Mouse (Mus musculus) kidney, embryonic 16.5 days (tissue): Measurements from ENCODE around the gene Apbb2. TPM values are rescaled to one million over a fixed set of nuclear protein-coding genes. Genes with fewer than 3 reads are reported as not detected.

ENCODE experiments used
- ATAC-seq: fragments of 200-750 bp; cut with Nextera tagmentation; 2 replicates; pipeline ENCODE4 v1.8.0; 2017; ENCODE audit warnings: moderate TSS enrichment; ENCODE audit not compliant: low FRiP score, low TSS enrichment
- H3K27ac ChIP-seq: fragments of 300-500 bp; sonication (generic); 2 replicates; pipeline ENCODE4 v1.5.1; 2014; ENCODE audit warnings: low read length
- H3K27me3 ChIP-seq: fragments of 300-500 bp; sonication (generic); 2 replicates; pipeline ENCODE4 v1.6.1; 2014; ENCODE audit warnings: low read length, control low read depth, mixed read lengths; ENCODE audit not compliant: insufficient read depth
- H3K36me3 ChIP-seq: fragments of 300-500 bp; sonication (generic); 2 replicates; pipeline ENCODE4 v1.6.1; 2014; ENCODE audit warnings: low read length, control low read depth, mixed read lengths; ENCODE audit not compliant: insufficient read depth
- H3K4me1 ChIP-seq: fragments of 300-500 bp; sonication (generic); 2 replicates; pipeline ENCODE4 v1.6.1; 2014; ENCODE audit warnings: low read length, control low read depth, mixed read lengths; ENCODE audit not compliant: insufficient read depth
- H3K4me2 ChIP-seq: fragments of 300-500 bp; sonication (generic); replicated peaks from 2 replicates; pipeline ENCODE4 v1.6.1; 2014; ENCODE audit warnings: low read depth, low read length
- H3K4me3 ChIP-seq: fragments of 300-500 bp; sonication (generic); 2 replicates; pipeline ENCODE4 v1.5.1; 2014; ENCODE audit warnings: mild to moderate bottlenecking, low read length
- H3K9ac ChIP-seq: fragments of 300-500 bp; sonication (generic); replicated peaks from 2 replicates; pipeline ENCODE4 v1.6.1; 2014; ENCODE audit warnings: low read length
- H3K9me3 ChIP-seq: fragments of 300-500 bp; sonication (generic); 2 replicates; pipeline ENCODE4 v1.6.1; 2016; ENCODE audit warnings: low read length, control low read depth
- WGBS: fragments of 180-500 bp; shearing (Covaris S2); extraction: QIAGEN DNeasy Blood & Tissue Kit; methylation state at CpG from one replicate; pipeline ENCODE4 v1.1.7; 2014; 5-methylcytosine and 5-hydroxymethylcytosine counted together
- polyA plus RNA-seq: library from polyadenylated mRNA; unstranded; fragments of >200 nt; fragmentation: Nextera tagmentation; extraction: Ambion mirVana; gene quantifications from 2 replicates; pipeline ENCODE4 v1.2.1, GENCODE M21; 2015

The Apbb2 gene
- polyA plus RNA-seq, 1 experiment from 2014 or later: 62.4 TPM

DNA sequence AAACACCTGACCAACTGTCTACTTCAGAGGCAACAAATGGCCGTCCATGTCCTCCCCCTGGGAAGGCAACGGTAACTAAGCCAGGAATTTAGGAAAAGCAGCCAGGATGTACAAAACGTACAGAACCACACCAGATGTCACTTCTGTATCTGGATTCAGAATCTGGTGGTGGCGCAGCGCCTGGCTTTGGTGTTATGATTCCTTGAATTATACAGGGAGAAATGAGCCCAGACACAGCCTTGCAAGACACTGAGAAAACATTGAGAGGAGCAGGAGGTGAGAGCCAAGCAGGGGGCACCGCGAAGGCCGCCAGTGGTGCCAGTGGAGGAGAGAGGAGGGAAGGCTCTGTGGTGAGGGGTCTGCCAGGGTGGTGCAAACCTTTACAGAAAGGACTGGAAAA lies 313.1 kb downstream of the Apbb2 start:
- no peak for ATAC-seq
- Histone ChIP-seq H3K4me2 (no peak overlapping the region), H3K27ac (no peak overlapping the region), H3K4me3 (no peak overlapping the region), H3K4me1 (no peaks in the 10 kb centered on the region), H3K36me3 (peaks cover 35% of the 10 kb centered on the region), H3K9ac (no peak overlapping the region), H3K27me3 (no peaks in the 10 kb centered on the region), H3K9me3 (no peaks in the 10 kb centered on the region)
- 72% methylated on average over 8 of the region's 8 CpGs for WGBS

DNA sequence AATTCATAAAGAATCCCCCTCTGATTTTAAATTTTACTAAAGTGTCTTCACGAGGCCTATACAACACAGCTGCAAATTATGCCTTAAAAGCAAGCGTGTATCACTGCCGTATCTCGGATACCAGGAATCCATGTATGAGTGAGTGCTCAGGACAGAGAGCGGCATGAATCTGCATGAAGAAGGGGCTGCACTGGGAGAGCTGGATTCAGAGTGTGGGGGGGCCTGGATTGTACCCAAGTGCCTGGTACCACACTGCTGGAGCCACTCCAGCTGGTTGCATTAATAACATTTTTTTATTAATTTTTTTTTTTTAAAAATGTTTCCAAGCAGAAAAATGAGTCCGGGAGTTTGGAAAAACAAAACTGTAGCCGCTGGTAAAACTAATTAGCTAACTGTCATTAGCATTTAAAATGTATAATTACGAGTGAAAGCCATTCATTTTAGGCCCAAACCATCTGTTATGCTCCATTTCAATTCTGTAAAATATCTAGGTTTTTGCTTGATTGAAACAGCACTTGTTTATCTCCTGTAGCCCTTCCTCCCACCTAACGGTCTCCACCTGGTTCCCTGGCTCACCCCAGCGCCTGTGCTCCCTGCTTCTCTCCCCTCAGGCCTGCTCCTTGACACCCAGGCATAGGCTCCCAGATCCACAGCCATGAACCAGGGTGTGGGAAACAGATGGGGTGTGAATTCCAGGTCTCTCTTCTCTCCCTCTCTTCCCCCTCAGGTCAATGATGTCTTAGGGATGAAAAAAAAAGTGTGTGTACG lies 314.1 kb downstream of the Apbb2 start:
- H3K36me3 ChIP-seq: peaks cover 31% of the 10 kb centered on the region
- H3K4me3 ChIP-seq: no peak overlapping the region
- WGBS: 83% methylated on average over 11 of the region's 11 CpGs
- H3K9ac ChIP-seq: no peak overlapping the region
- H3K27me3 ChIP-seq: no peaks in the 10 kb centered on the region
- no peak for ATAC-seq
- no peak overlapping the region for H3K27ac ChIP-seq
- H3K4me1 ChIP-seq: no peaks in the 10 kb centered on the region
- no peaks in the 10 kb centered on the region for H3K9me3 ChIP-seq
- no peak overlapping the region for H3K4me2 ChIP-seq

DNA sequence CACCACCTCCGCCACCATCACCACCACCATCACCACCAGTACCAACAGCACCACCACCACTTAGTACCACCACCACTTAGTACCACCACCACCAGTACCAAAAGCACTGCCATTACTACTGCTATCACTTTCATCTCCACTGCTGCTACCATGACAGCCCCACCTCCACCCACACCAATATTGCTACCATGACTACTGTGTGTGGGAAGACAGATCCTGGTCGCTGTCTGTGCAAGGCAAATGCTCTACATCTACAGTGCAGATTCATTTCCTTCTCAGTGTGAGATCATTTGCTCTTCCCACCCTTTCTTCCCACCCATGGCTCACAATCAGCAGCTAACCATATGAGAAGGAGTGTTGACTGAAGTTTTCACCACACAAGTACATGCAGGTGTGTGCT lies 315.7 kb downstream of the Apbb2 start:
- no peak overlapping the region for H3K9ac ChIP-seq
- H3K27ac ChIP-seq: no peak overlapping the region
- WGBS: 91% methylated on average over 2 of the region's 2 CpGs
- H3K36me3 ChIP-seq: peaks cover 27% of the 10 kb centered on the region
- H3K4me3 ChIP-seq: no peak overlapping the region
- ATAC-seq: no peak
- no peaks in the 10 kb centered on the region for H3K4me1 ChIP-seq
- H3K27me3 ChIP-seq: no peaks in the 10 kb centered on the region
- H3K9me3 ChIP-seq: no peaks in the 10 kb centered on the region
- no peak overlapping the region for H3K4me2 ChIP-seq

DNA sequence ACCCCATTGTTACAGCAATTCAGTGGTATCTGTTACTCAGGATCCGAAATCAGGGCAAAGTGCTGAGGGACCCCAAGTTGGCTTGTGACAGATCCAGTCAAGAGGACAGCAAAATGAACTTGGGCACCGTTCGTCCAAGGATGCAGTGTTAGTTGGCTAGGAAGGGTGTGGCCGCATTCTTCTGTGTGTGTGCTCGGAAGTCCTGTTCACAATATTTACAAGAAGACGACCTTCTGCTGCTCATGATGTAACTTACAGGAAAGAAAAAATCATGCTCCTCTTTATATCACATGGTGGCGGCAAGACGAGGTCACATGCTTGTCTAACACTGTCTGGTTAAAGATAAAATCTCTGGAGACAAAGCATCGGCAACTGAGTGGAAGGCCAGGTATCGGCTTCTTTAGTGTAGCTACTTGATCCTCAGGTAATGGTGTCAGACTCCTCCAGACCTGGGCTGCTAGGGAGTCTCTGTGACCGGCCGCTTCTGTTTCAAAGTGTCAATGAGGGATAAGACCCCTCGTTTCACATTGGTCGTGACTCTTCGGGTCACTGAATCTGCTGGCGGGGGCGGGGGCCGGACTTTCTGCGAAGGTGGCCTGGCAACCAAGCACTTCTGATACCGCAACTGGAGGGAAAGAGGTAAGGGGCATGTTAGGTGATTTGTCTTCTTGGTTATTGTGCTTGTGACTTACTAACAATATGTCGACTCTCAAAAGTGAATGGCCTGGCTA lies 316.3 kb downstream of the Apbb2 start:
- Histone ChIP-seq H3K9ac (no peak overlapping the region), H3K27me3 (no peaks in the 10 kb centered on the region), H3K27ac (no peak overlapping the region), H3K4me2 (no peak overlapping the region), H3K4me3 (no peak overlapping the region), H3K4me1 (no peaks in the 10 kb centered on the region), H3K36me3 (peaks cover 24% of the 10 kb centered on the region), H3K9me3 (no peaks in the 10 kb centered on the region)
- 76% methylated on average over 21 of the region's 21 CpGs for WGBS
- no peak for ATAC-seq

DNA sequence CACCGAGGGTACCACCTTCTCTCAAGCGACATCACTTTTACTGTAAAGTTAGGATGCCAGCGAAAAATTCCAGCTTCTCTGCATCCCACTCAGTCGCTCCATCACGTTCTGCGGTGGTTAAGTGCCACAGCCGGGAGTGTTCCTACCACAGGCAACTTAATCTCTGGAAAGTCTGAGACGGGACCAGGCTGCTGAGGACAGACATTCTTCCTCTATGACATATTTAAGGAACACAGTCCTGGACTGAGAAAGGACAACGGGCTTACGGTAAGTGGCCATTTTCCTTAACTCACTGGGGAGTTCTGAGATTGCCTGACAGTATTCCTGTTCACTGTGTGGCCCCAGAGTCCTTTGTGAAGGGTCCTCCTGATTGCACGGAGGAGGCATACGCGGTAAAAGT lies 318.0 kb downstream of the Apbb2 start:
- no peak for ATAC-seq

DNA sequence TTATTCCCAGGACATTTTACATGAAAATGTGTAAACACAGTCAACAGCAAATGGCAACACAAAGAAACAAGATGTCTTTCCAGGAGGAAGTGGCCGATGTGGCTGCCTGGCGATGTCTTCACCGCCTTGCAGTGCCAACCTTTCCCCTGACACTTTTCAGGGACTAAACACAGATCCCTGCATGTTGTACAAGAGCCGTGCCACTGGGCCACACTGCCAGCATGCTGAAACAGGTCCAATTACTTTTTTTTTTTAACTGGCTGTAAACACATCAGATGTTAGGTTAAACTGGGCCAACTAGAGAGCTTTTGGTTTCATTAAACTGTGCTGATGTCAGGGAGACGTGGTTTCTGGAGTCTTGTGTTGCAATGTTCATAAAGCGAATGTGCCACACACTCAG lies 319.7 kb downstream of the Apbb2 start:
- no peaks in the 10 kb centered on the region for H3K27me3 ChIP-seq
- no peak overlapping the region for H3K4me2 ChIP-seq
- no peak for ATAC-seq
- no peak overlapping the region for H3K4me3 ChIP-seq
- no peak overlapping the region for H3K9ac ChIP-seq
- H3K9me3 ChIP-seq: no peaks in the 10 kb centered on the region
- WGBS: 89% methylated on average over 6 of the region's 6 CpGs
- peaks cover 14% of the 10 kb centered on the region for H3K36me3 ChIP-seq
- H3K27ac ChIP-seq: no peak overlapping the region
- H3K4me1 ChIP-seq: no peaks in the 10 kb centered on the region

More for the DNA sequence above, 318.0 kb downstream of the Apbb2 start:
- H3K36me3 ChIP-seq: peaks cover 17% of the 10 kb centered on the region
- no peak overlapping the region for H3K9ac ChIP-seq
- H3K4me3 ChIP-seq: no peak overlapping the region
- H3K27ac ChIP-seq: no peak overlapping the region
- H3K9me3 ChIP-seq: no peaks in the 10 kb centered on the region
- no peaks in the 10 kb centered on the region for H3K27me3 ChIP-seq
- 82% methylated on average over 13 of the region's 13 CpGs for WGBS
- H3K4me2 ChIP-seq: no peak overlapping the region
- H3K4me1 ChIP-seq: no peaks in the 10 kb centered on the region

DNA sequence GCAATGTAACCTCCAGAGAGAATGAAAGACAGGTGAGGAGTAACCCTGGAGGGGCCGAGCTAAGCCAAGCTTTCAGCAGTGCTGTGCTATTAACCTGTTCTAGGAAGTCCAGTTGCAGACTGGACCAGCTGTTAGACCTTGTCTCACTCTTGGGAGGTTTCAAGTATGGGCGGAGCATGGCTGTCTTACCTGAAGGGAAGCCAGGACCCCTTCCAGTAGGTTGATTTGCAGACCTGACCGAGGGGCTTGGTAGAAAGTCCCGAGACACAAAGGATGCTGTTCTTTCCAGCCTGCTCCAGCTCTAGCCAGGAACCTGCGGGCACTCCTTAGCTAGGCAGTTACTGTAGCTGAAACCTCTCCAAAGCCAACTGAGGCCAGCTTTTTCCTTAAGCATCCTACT lies 322.5 kb downstream of the Apbb2 start:
- H3K36me3 ChIP-seq: 0 out of 2 replicates have a peak, but pooled peaks cover 6% of the 10 kb centered on the region
- no peaks in the 10 kb centered on the region for H3K27me3 ChIP-seq
- no peak overlapping the region for H3K4me3 ChIP-seq
- no peak for ATAC-seq
- WGBS: 89% methylated on average over 5 of the region's 5 CpGs
- H3K9me3 ChIP-seq: no peaks in the 10 kb centered on the region
- H3K27ac ChIP-seq: no peak overlapping the region
- H3K4me2 ChIP-seq: no peak overlapping the region
- no peak overlapping the region for H3K9ac ChIP-seq
- no peaks in the 10 kb centered on the region for H3K4me1 ChIP-seq

DNA sequence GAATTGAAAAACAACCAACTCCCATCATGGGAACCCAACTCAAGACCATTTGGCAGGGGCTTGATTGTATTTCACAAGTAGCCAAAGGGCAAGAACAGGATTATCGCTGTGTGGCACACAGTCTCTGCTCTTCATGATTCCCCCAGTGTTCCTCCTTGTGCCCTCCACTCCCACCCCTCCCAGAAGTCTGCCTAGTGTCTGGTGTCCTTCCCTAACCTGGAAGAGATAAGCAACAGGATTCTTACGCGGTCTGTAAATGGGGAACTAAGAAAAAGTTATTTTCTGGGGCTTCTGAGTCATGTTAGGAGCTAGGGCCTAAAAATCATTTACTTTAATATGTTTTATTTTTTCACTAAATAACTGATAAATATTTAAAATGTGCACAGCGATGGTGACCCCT lies 323.6 kb downstream of the Apbb2 start:
- H3K9me3 ChIP-seq: no peaks in the 10 kb centered on the region
- ATAC-seq: no peak
- 87% methylated on average over 4 of the region's 4 CpGs for WGBS
- no peak overlapping the region for H3K27ac ChIP-seq
- 0 out of 2 replicates have a peak, but pooled peaks cover 3% of the 10 kb centered on the region for H3K36me3 ChIP-seq
- H3K27me3 ChIP-seq: no peaks in the 10 kb centered on the region
- no peak overlapping the region for H3K9ac ChIP-seq
- no peak overlapping the region for H3K4me3 ChIP-seq
- H3K4me2 ChIP-seq: no peak overlapping the region
- no peaks in the 10 kb centered on the region for H3K4me1 ChIP-seq

DNA sequence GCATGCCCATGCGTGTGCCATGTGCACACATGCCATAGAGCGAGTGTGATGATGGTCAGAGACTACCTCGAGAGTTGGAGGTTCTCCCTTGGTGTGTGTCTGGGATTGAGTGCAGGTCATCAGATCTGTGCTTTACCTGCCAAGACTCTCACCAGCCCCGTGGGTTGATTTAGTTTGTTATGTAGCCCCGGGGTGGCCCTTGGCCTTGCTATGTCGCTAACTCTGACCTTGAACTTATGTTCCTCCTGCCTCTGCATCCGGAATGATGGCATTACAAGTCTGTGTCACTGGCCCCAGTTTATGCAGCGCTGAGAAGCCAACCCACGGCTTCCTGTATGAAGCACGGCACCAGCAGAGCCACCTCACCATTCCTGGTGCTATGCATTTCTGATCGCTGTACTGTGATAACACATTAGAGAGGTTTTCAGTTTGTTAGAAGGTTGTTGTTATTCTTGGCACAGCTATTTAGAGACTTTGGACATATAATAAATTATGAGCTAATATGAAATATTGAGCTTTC lies 324.4 kb downstream of the Apbb2 start:
- no peaks in the 10 kb centered on the region for H3K4me1 ChIP-seq
- no peaks in the 10 kb centered on the region for H3K9me3 ChIP-seq
- WGBS: 66% methylated on average over 11 of the region's 11 CpGs
- ATAC-seq: no peak
- H3K36me3 ChIP-seq: no peaks in the 10 kb centered on the region
- no peak overlapping the region for H3K4me2 ChIP-seq
- H3K27ac ChIP-seq: no peak overlapping the region
- no peaks in the 10 kb centered on the region for H3K27me3 ChIP-seq
- no peak overlapping the region for H3K4me3 ChIP-seq
- H3K9ac ChIP-seq: no peak overlapping the region

DNA sequence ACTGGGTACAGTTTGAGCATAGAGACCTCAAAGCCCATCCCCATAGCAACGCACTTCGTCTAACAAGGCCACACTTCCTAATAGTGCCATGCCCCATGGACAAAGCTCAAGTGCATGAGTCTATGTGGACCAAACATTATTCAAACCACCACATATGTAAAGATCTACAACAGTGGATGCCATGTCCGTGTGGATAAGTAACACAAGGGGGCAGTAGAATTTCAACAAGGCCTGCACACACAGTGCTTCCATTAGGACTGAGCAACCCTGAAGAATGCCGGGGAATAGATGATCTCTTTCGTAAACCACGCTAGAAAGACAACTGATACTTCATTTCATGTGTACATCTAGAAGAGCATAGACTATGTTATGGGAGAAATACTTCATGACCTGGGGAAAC lies 337.8 kb downstream of the Apbb2 start:
- no peak overlapping the region for H3K9ac ChIP-seq
- no peaks in the 10 kb centered on the region for H3K36me3 ChIP-seq
- no peak for ATAC-seq
- H3K4me3 ChIP-seq: no peak overlapping the region
- 78% methylated on average over 6 of the region's 6 CpGs for WGBS
- no peaks in the 10 kb centered on the region for H3K4me1 ChIP-seq
- H3K9me3 ChIP-seq: no peaks in the 10 kb centered on the region
- no peak overlapping the region for H3K4me2 ChIP-seq
- no peaks in the 10 kb centered on the region for H3K27me3 ChIP-seq
- no peak overlapping the region for H3K27ac ChIP-seq
